Mouse (Mus musculus): ENCODE data around the gene Noxa1. TPM values are rescaled to one million over a fixed set of nuclear protein-coding genes. Genes with fewer than 3 reads are reported as not detected.

Gene Noxa1
- 1.2 and 1.5 TPM in 2 replicates for polyA plus RNA-seq (2012; rRNA removed)

DNA sequence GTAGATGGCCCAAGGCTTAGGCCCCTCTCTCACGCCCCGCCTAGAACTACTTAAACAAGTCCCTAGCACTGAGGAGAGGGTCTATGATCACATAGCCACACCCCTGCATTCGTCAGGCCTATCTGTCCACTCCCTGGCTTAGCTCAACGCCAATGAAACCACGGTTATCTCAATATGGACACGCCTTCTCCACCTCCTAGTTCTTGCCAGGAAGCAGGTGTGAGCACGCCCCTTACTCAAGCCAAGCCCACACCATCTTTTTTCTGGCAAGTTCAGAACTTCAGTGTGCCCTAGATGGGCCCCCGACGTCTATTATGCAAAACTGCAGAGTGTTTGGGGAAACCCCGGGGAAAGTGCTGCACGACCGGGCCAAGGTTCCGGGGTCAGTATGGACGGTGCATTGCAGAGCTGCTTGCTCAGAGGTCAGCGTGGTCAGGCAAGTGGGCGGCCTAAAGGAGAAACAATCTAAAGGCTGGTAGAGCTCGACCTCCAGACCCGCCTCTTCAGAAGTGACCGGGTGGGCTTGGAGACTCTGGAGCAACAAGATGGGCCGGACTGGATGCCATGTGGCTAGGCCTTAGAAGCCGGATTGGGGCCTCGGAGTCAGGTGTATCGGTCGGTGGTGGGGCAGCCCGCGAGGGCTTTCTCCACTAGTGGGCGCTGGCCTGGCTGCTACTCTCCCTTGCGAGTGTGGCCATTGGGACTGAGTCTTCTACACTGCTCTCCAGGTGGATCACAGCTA, at the start of gene Noxa1:
Gene Noxa1, minus strand, starts transcription at position 41 of the 742 bp plus-strand sequence.

DNA sequence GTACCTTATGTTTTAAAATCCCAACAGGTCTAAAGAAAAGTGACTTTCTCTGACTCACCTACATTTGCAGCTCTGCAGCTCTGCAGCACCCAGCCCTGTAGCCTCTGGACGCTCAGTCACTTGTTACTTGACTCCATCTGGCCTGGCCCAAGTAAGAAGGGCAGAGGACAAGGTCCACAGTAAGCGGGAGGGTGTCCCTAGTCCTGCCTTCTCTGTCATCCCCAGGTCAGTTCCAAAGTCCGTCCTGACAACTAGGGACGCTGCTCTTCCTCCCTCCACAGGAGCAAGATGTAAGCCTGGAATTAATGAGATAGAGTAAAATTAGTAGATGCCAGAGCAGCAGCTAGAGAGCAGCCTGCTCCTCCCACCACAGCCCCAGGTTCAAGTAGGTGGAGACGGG, 14.9 kb downstream of the Noxa1 start, which contains the start of gene Entpd8:
Gene Entpd8, plus strand, starts transcription at position 229 of the 400 bp plus-strand sequence.

DNA sequence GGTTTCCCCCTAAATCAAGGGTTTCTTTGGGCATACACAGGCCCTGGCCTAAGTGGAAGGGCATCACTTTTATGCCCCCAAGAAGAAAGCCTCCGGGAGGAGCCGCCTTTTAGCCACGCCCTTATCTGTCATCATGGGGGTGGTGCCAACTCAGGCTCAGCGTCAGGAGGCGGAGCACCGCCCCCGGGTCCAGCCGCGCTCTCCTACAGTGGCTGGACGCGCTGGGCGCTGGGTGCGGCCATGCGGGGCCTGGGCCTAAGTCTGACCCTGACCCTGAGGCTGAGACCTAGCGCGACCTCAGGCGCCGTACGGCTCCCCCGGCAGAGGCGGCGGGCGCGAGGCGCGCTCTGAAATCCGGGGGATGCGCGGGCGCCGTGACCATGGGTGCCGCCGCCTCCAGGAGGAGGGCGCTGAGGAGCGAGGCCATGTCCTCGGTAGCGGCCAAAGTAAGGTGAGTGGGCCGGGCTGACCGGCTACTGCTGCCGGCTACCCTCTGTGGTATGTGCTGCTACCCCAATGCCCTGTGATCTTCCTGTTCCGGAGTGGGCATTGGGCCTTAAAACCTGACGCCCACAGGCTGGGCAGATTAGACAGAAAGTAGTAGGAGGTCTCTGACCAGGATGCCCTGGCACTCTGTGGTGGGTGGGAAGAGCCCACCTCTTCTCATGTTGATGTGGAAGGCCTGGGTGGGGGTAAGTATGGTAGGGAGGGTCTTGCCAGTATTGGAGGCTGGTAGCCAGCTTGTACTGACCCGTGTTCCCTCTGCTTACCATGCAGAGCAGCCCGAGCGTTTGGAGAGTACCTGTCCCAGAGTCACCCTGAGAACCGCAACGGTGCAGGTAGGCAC, 40.5 kb downstream of the Noxa1 start, which contains the start of gene Nsmf:
Gene Nsmf, plus strand, starts transcription at position 135 of the 847 bp plus-strand sequence.

Other genes starting within 250 kb of the Noxa1 start
- gene Ehmt1, start 175.5 kb downstream of the Noxa1 start, polyA plus RNA-seq (2012; rRNA removed) = 13.7 and 15.8 TPM in 2 replicates
- 16.4 and 20.4 TPM in 2 replicates for gene Arrdc1, start 159.9 kb downstream of the Noxa1 start, polyA plus RNA-seq (2012; rRNA removed)
- 16.2 and 18.4 TPM in 2 replicates for gene Zmynd19, start 145.4 kb downstream of the Noxa1 start, polyA plus RNA-seq (2012; rRNA removed)
- 8.5 TPM in 2 replicates for gene Dph7, start 132.7 kb downstream of the Noxa1 start, polyA plus RNA-seq (2012; rRNA removed)
- 49.6 and 55.1 TPM in 2 replicates for gene Mrpl41, start 120.1 kb downstream of the Noxa1 start, polyA plus RNA-seq (2012; rRNA removed)
- 9.3 and 10.1 TPM in 2 replicates for gene Pnpla7, start 119.1 kb downstream of the Noxa1 start, polyA plus RNA-seq (2012; rRNA removed)
- 9.4 and 9.6 TPM in 2 replicates for gene Nsmf, start 40.8 kb downstream of the Noxa1 start, polyA plus RNA-seq (2012; rRNA removed)
- gene Entpd8, start 14.8 kb downstream of the Noxa1 start, polyA plus RNA-seq (2012; rRNA removed) = 4.1 and 5.2 TPM in 2 replicates
- 3.4 and 4.2 TPM in 2 replicates for gene Nrarp, start 85.6 kb upstream of the Noxa1 start, polyA plus RNA-seq (2012; rRNA removed)
- gene Tor4a, start 101.7 kb upstream of the Noxa1 start, polyA plus RNA-seq (2012; rRNA removed) = 2.9 and 4.0 TPM in 2 replicates
- 16.1 and 18.8 TPM in 2 replicates for gene Nelfb, start 116.3 kb upstream of the Noxa1 start, polyA plus RNA-seq (2012; rRNA removed)
- gene Stpg3, start 119.5 kb upstream of the Noxa1 start, polyA plus RNA-seq (2012; rRNA removed) = not detected in 2 replicates
- 0.03 and 1.2 TPM in 2 replicates for gene Fam166a, start 123.6 kb upstream of the Noxa1 start, polyA plus RNA-seq (2012; rRNA removed)
- gene Tubb4b, start 129.6 kb upstream of the Noxa1 start, polyA plus RNA-seq (2012; rRNA removed) = 658 and 704 TPM in 2 replicates
- gene Slc34a3, start 139.2 kb upstream of the Noxa1 start, polyA plus RNA-seq (2012; rRNA removed) = not detected in 2 replicates
- gene Rnf224, start 141.6 kb upstream of the Noxa1 start, polyA plus RNA-seq (2012; rRNA removed) = 0.02 TPM in 1 of 2 replicates, not detected in the other
- 0.60 and 0.69 TPM in 2 replicates for gene Rnf208, start 147.1 kb upstream of the Noxa1 start, polyA plus RNA-seq (2012; rRNA removed)
- not detected in 2 replicates for gene Cysrt1, start 147.3 kb upstream of the Noxa1 start, polyA plus RNA-seq (2012; rRNA removed)
- gene AL732309.1, start 151.7 kb upstream of the Noxa1 start, polyA plus RNA-seq (2012; rRNA removed) = 4.7 and 5.3 TPM in 2 replicates
- gene Tmem203, start 160.3 kb upstream of the Noxa1 start, polyA plus RNA-seq (2012; rRNA removed) = 6.5 and 7.9 TPM in 2 replicates
- gene Tprn, start 167.5 kb upstream of the Noxa1 start, polyA plus RNA-seq (2012; rRNA removed) = 2.0 and 3.1 TPM in 2 replicates
- 70.9 and 83.9 TPM in 2 replicates for gene Ssna1, start 177.3 kb upstream of the Noxa1 start, polyA plus RNA-seq (2012; rRNA removed)
- 21.4 and 24.9 TPM in 2 replicates for gene Anapc2, start 177.3 kb upstream of the Noxa1 start, polyA plus RNA-seq (2012; rRNA removed)
- gene Tmem210, start 193.0 kb upstream of the Noxa1 start, polyA plus RNA-seq (2012; rRNA removed) = not detected in 2 replicates
- 0.02 TPM in 1 of 2 replicates, not detected in the other for gene Lrrc26, start 194.8 kb upstream of the Noxa1 start, polyA plus RNA-seq (2012; rRNA removed)
- gene Grin1, start 224.0 kb upstream of the Noxa1 start, polyA plus RNA-seq (2012; rRNA removed) = 0.02 and 0.03 TPM in 2 replicates
- 5.0 and 8.0 TPM in 2 replicates for gene Man1b1, start 237.2 kb upstream of the Noxa1 start, polyA plus RNA-seq (2012; rRNA removed)